Mouse (Mus musculus): ENCODE measurements around the gene Tmco3.

- peak; percentile 68 for TF ChIP-seq CTCF (IDR thresholded peaks at IDR 0.05; ENCODE audit: low read depth)
- TF ChIP-seq EP300 (IDR thresholded peaks at IDR 0.05; ENCODE audit: low read depth) = no peak
These were observed 38.6 kb downstream of the Tmco3 start for GRCm38 (mm10) chr8:13326598-13326997.

Measured in liver, postnatal 0 days (tissue).